Mouse (Mus musculus) left cerebral cortex, postnatal 14 days (tissue): Measurements from ENCODE around the gene Dguok. TPM values are rescaled to one million over a fixed set of nuclear protein-coding genes. Genes with fewer than 3 reads are reported as not detected.

ENCODE experiments used
- DNase-seq, 2 experiments: peaks; one replicate each; pipeline ENCODE4 v3.0.0; 2021 to 2022; ENCODE audit warnings: low spot score in 2 of 2, mixed read lengths in 1 of 2
- intact Hi-C: fragments of 180-260 bp; cut with DNase I; formaldehyde crosslinking; loops from one replicate; pipeline ENCODE4 v1.15.1; 2025
- long read RNA-seq, 2 experiments: library from polyadenylated mRNA; stranded (forward); transcript quantifications; one replicate each; pipeline ENCODE4 v2.0.0; 2021
- total RNA-seq, 2 experiments: library from RNA; stranded (reverse); gene quantifications; 2 replicates each; pipeline ENCODE4 v1.2.3; 2021

Dguok gene
- total RNA-seq: 10 to 100 TPM; 21.8 to 22.9 TPM
- long read RNA-seq, experiment 1, transcript Dguok-201 (7 exons, 1,107 nt): major isoform, 24 of 31 reads
- long read RNA-seq, experiment 1, partial matches to known transcripts: 1 of 31 reads
- long read RNA-seq, experiment 1, other reads (novel, unspliced or antisense): 6 of 31 reads
- long read RNA-seq, experiment 2, transcript Dguok-201 (7 exons, 1,107 nt): major isoform, 13 of 16 reads
- long read RNA-seq, experiment 2, partial matches to known transcripts: 0 of 16 reads
- long read RNA-seq, experiment 2, other reads (novel, unspliced or antisense): 3 of 16 reads

- peak; percentile 97 to 99 for DNase-seq
- intact Hi-C loops: loop anchor here (5.0 kb wide), 1 partner anchor 64 kb away; no protein-coding TSS in a partner anchor
Observed at GRCm38 (mm10) chr6:83506258-83507167, at the start of gene Dguok. TSS of gene Dguok (minus strand) at chr6:83506969.

- no peak for DNase-seq
- intact Hi-C loops: no loop called here
Observed at GRCm38 (mm10) chr6:83555972-83556371, 49.2 kb upstream of the Dguok start.

GRCm38 (mm10) chr6:83548346-83548745, 41.6 kb upstream of the Dguok start:
- intact Hi-C loops: no loop called here

GRCm38 (mm10) chr6:83545778-83546177, 39.0 kb upstream of the Dguok start:
- no peak for DNase-seq
- intact Hi-C loops: no loop called here

More at GRCm38 (mm10) chr6:83548346-83548745, 41.6 kb upstream of the Dguok start:
- DNase-seq: no peak

GRCm38 (mm10) chr6:83541756-83542456, 35.1 kb upstream of the Dguok start:
- intact Hi-C loops: no loop called here
- peak; percentile 33 to 37 for DNase-seq

- intact Hi-C loops: no loop called here
- peak; percentile 36 to 59 for DNase-seq
Observed at GRCm38 (mm10) chr6:83540017-83540416, 33.2 kb upstream of the Dguok start.

- intact Hi-C loops: no loop called here
- no peak for DNase-seq
Observed at GRCm38 (mm10) chr6:83536795-83537059, 30.0 kb upstream of the Dguok start.

- no peak for DNase-seq
- intact Hi-C loops: no loop called here
Observed at GRCm38 (mm10) chr6:83536028-83536794, 29.4 kb upstream of the Dguok start, which contains the start of gene Actg2. TSS of gene Actg2 (minus strand) at chr6:83536265.

GRCm38 (mm10) chr6:83532608-83533007, 25.8 kb upstream of the Dguok start:
- intact Hi-C loops: no loop called here

GRCm38 (mm10) chr6:83523194-83523593, 16.4 kb upstream of the Dguok start:
- intact Hi-C loops: no loop called here
- DNase-seq: no peak

More at GRCm38 (mm10) chr6:83532608-83533007, 25.8 kb upstream of the Dguok start:
- DNase-seq: no peak

GRCm38 (mm10) chr6:83521784-83522183, 15.0 kb upstream of the Dguok start:
- DNase-seq: no peak
- intact Hi-C loops: no loop called here

GRCm38 (mm10) chr6:83518637-83519036, 11.9 kb upstream of the Dguok start:
- intact Hi-C loops: no loop called here
- no peak for DNase-seq

- intact Hi-C loops: no loop called here
- DNase-seq: no peak
Observed at GRCm38 (mm10) chr6:83515172-83515571, 8.4 kb upstream of the Dguok start.

- DNase-seq: peak; percentile 76 to 77
- intact Hi-C loops: loop anchor here (1.0 kb wide), 1 partner anchor 156 kb away; no protein-coding TSS in a partner anchor
Observed at GRCm38 (mm10) chr6:83512495-83512894, 5.7 kb upstream of the Dguok start.

- no peak for DNase-seq
- intact Hi-C loops: no loop called here
Observed at GRCm38 (mm10) chr6:83510210-83510609, 3.4 kb upstream of the Dguok start.

- DNase-seq: peak; percentile 67 to 68
- intact Hi-C loops: loop anchor here (5.0 kb wide), 1 partner anchor 67 kb away; no protein-coding TSS in a partner anchor
Observed at GRCm38 (mm10) chr6:83509442-83509841, 2.7 kb upstream of the Dguok start.

GRCm38 (mm10) chr6:83507168-83507546, 388 bp upstream of the Dguok start:
- intact Hi-C loops: loop anchor here (5.0 kb wide), 1 partner anchor 65 kb away; no protein-coding TSS in a partner anchor

GRCm38 (mm10) chr6:83505554-83505953, 1.2 kb downstream of the Dguok start:
- intact Hi-C loops: loop anchor here (5.0 kb wide), 1 partner anchor 63 kb away; no protein-coding TSS in a partner anchor
- no peak for DNase-seq

More at GRCm38 (mm10) chr6:83507168-83507546, 388 bp upstream of the Dguok start:
- DNase-seq: no peak

- intact Hi-C loops: no loop called here
- DNase-seq: no peak
Observed at GRCm38 (mm10) chr6:83503361-83503760, 3.4 kb downstream of the Dguok start.
